Mouse (Mus musculus): Measurements from ENCODE around the gene Pmpca. TPM values are rescaled to one million over a fixed set of nuclear protein-coding genes. Genes with fewer than 3 reads are reported as not detected.
"Not testable (repeated sequence)": the region's sequence is repeated elsewhere in the genome, so short reads cannot be mapped to it uniquely, and the experiment has no call there.

Pmpca gene
- polyA plus RNA-seq, 1 experiment from 2014 or later, result 98.7 TPM

GRCm38 (mm10) chr2:26380131-26380771 lies 8.9 kb upstream of the Pmpca start, which contains the start of gene Snapc4:
Gene Snapc4 (minus strand): TSS chr2:26380653.
- peaks cover 5% of the 10 kb centered on the region for H3K4me1 ChIP-seq
- no peaks in the 10 kb centered on the region for H3K27me3 ChIP-seq
- peak within 1 kb of the TSS; percentile 68 for H3K27ac ChIP-seq
- H3K9me3 ChIP-seq, result no peaks in the 10 kb centered on the region
- H3K4me2 ChIP-seq, result peak within 1 kb of the TSS; percentile 93
- WGBS, result 1% methylated on average over 38 of the region's 38 CpGs
- peaks cover 66% of the 10 kb centered on the region for H3K36me3 ChIP-seq
- peak; percentile 88 for ATAC-seq (ENCODE audit: insufficient number of reproducible peaks, insufficient read depth, low FRiP score, low TSS enrichment, low read depth)
- H3K4me3 ChIP-seq, result peak within 1 kb of the TSS; percentile 92
- H3K9ac ChIP-seq, result peak within 1 kb of the TSS; percentile 89

GRCm38 (mm10) chr2:26380871-26381270 lies 8.3 kb upstream of the Pmpca start:
- H3K27me3 ChIP-seq; H3K27ac ChIP-seq; H3K4me1 ChIP-seq; ATAC-seq (ENCODE audit: insufficient number of reproducible peaks, insufficient read depth, low FRiP score, low TSS enrichment, low read depth); H3K9me3 ChIP-seq: not testable (repeated sequence)
- WGBS, result 33% methylated on average over 6 of the region's 6 CpGs
- peak overlapping the region; percentile 89 for H3K9ac ChIP-seq
- H3K36me3 ChIP-seq, result peaks cover 66% of the 10 kb centered on the region
- peak overlapping the region; percentile 92 for H3K4me3 ChIP-seq
- H3K4me2 ChIP-seq, result peak overlapping the region; percentile 93

- Histone ChIP-seq H3K27me3 (no peaks in the 10 kb centered on the region), H3K9me3 (no peaks in the 10 kb centered on the region), H3K4me2 (peak overlapping the region; percentile 95), H3K9ac (peak overlapping the region; percentile 95), H3K4me3 (peak overlapping the region; percentile 97; the same call in 1 of the 2 replicates), H3K27ac (no peak overlapping the region), H3K36me3 (peaks cover 75% of the 10 kb centered on the region), H3K4me1 (peaks cover 22% of the 10 kb centered on the region)
- WGBS, result 87% methylated on average over 3 of the region's 3 CpGs
- no peak for ATAC-seq (ENCODE audit: insufficient number of reproducible peaks, insufficient read depth, low FRiP score, low TSS enrichment, low read depth)
These were observed 1.4 kb upstream of the Pmpca start for GRCm38 (mm10) chr2:26387713-26388112.

- ATAC-seq (ENCODE audit: insufficient number of reproducible peaks, insufficient read depth, low FRiP score, low TSS enrichment, low read depth), result peak; percentile 6; the same call in 1 of the 2 replicates
- H3K4me1 ChIP-seq, result peaks cover 22% of the 10 kb centered on the region
- H3K36me3 ChIP-seq, result peaks cover 75% of the 10 kb centered on the region
- H3K9me3 ChIP-seq, result no peaks in the 10 kb centered on the region
- H3K27ac ChIP-seq, result peak overlapping the region; percentile 69
- H3K9ac ChIP-seq, result peak overlapping the region; percentile 95
- peak overlapping the region; percentile 95 for H3K4me2 ChIP-seq
- under 1% methylated on average over 45 of the region's 45 CpGs for WGBS
- H3K4me3 ChIP-seq, result peak overlapping the region; percentile 97
- no peaks in the 10 kb centered on the region for H3K27me3 ChIP-seq
These were observed 421 bp upstream of the Pmpca start for GRCm38 (mm10) chr2:26388682-26389153.

GRCm38 (mm10) chr2:26390954-26391353 lies 1.8 kb downstream of the Pmpca start:
- Histone ChIP-seq H3K9ac (no peak overlapping the region), H3K4me2 (peak overlapping the region; percentile 12; the same call in 1 of the 2 replicates), H3K9me3 (no peaks in the 10 kb centered on the region), H3K27ac (no peak overlapping the region), H3K4me1 (peaks cover 22% of the 10 kb centered on the region), H3K27me3 (no peaks in the 10 kb centered on the region), H3K4me3 (no peak overlapping the region), H3K36me3 (peaks cover 75% of the 10 kb centered on the region)
- ATAC-seq (ENCODE audit: insufficient number of reproducible peaks, insufficient read depth, low FRiP score, low TSS enrichment, low read depth), result no peak
- WGBS, result 81% methylated on average over 3 of the region's 3 CpGs

- H3K4me1 ChIP-seq, result peaks cover 22% of the 10 kb centered on the region
- H3K4me2 ChIP-seq, result no peak overlapping the region
- peaks cover 75% of the 10 kb centered on the region for H3K36me3 ChIP-seq
- H3K9me3 ChIP-seq, result no peaks in the 10 kb centered on the region
- H3K9ac ChIP-seq, result no peak overlapping the region
- no peak overlapping the region for H3K4me3 ChIP-seq
- WGBS, result 89% methylated on average over 6 of the region's 6 CpGs
- H3K27ac ChIP-seq, result no peak overlapping the region
- ATAC-seq (ENCODE audit: insufficient number of reproducible peaks, insufficient read depth, low FRiP score, low TSS enrichment, low read depth), result no peak
- no peaks in the 10 kb centered on the region for H3K27me3 ChIP-seq
These were observed 2.5 kb downstream of the Pmpca start for GRCm38 (mm10) chr2:26391617-26392016.

GRCm38 (mm10) chr2:26398978-26399377 lies 9.8 kb downstream of the Pmpca start:
- H3K4me1 ChIP-seq, result no peaks in the 10 kb centered on the region
- H3K4me3 ChIP-seq, result no peak overlapping the region
- 86% methylated on average over 8 of the region's 8 CpGs for WGBS
- H3K9me3 ChIP-seq, result no peaks in the 10 kb centered on the region
- no peak overlapping the region for H3K27ac ChIP-seq
- H3K27me3 ChIP-seq, result no peaks in the 10 kb centered on the region
- ATAC-seq (ENCODE audit: insufficient number of reproducible peaks, insufficient read depth, low FRiP score, low TSS enrichment, low read depth), result no peak
- no peak overlapping the region for H3K9ac ChIP-seq
- H3K4me2 ChIP-seq, result no peak overlapping the region
- peaks cover 96% of the 10 kb centered on the region for H3K36me3 ChIP-seq

GRCm38 (mm10) chr2:26399647-26400046 lies 10.5 kb downstream of the Pmpca start:
- Histone ChIP-seq H3K27ac (no peak overlapping the region), H3K36me3 (peaks cover 90% of the 10 kb centered on the region), H3K9ac (no peak overlapping the region), H3K4me3 (no peak overlapping the region), H3K4me2 (no peak overlapping the region), H3K9me3 (no peaks in the 10 kb centered on the region), H3K27me3 (no peaks in the 10 kb centered on the region), H3K4me1 (peaks cover under 1% of the 10 kb centered on the region; the same call in 1 of the 2 replicates)
- no peak for ATAC-seq (ENCODE audit: insufficient number of reproducible peaks, insufficient read depth, low FRiP score, low TSS enrichment, low read depth)
- 81% methylated on average over 5 of the region's 5 CpGs for WGBS

- Histone ChIP-seq H3K27me3 (no peaks in the 10 kb centered on the region), H3K36me3 (peaks cover 88% of the 10 kb centered on the region), H3K9me3 (no peaks in the 10 kb centered on the region), H3K4me1 (peaks cover 7% of the 10 kb centered on the region), H3K9ac (no peak overlapping the region), H3K4me2 (no peak overlapping the region), H3K4me3 (no peak overlapping the region), H3K27ac (no peak overlapping the region)
- 85% methylated on average over 5 of the region's 5 CpGs for WGBS
- ATAC-seq (ENCODE audit: insufficient number of reproducible peaks, insufficient read depth, low FRiP score, low TSS enrichment, low read depth), result no peak
These were observed 11.2 kb downstream of the Pmpca start for GRCm38 (mm10) chr2:26400296-26400695.

- Histone ChIP-seq H3K9ac (no peak overlapping the region), H3K27me3 (no peaks in the 10 kb centered on the region), H3K4me2 (no peak overlapping the region), H3K9me3 (no peaks in the 10 kb centered on the region), H3K36me3 (peaks cover 88% of the 10 kb centered on the region), H3K4me1 (peaks cover 15% of the 10 kb centered on the region), H3K27ac (no peak overlapping the region), H3K4me3 (no peak overlapping the region)
- 90% methylated on average over 4 of the region's 4 CpGs for WGBS
- ATAC-seq (ENCODE audit: insufficient number of reproducible peaks, insufficient read depth, low FRiP score, low TSS enrichment, low read depth), result no peak
These were observed 11.9 kb downstream of the Pmpca start for GRCm38 (mm10) chr2:26401023-26401422.

- no peak overlapping the region for H3K4me2 ChIP-seq
- H3K9me3 ChIP-seq, result no peaks in the 10 kb centered on the region
- no peaks in the 10 kb centered on the region for H3K27me3 ChIP-seq
- no peak for ATAC-seq (ENCODE audit: insufficient number of reproducible peaks, insufficient read depth, low FRiP score, low TSS enrichment, low read depth)
- no peak overlapping the region for H3K9ac ChIP-seq
- WGBS, result 86% methylated on average over 1 of the region's 1 CpGs
- peaks cover 84% of the 10 kb centered on the region for H3K36me3 ChIP-seq
- H3K4me1 ChIP-seq, result peaks cover 27% of the 10 kb centered on the region
- no peak overlapping the region for H3K27ac ChIP-seq
- no peak overlapping the region for H3K4me3 ChIP-seq
These were observed 13.1 kb downstream of the Pmpca start for GRCm38 (mm10) chr2:26402265-26402664.

GRCm38 (mm10) chr2:26403306-26403705 lies 14.2 kb downstream of the Pmpca start:
- Histone ChIP-seq H3K36me3 (peaks cover 73% of the 10 kb centered on the region), H3K4me3 (no peak overlapping the region), H3K27me3 (no peaks in the 10 kb centered on the region), H3K27ac (no peak overlapping the region), H3K9me3 (no peaks in the 10 kb centered on the region), H3K9ac (no peak overlapping the region), H3K4me2 (no peak overlapping the region), H3K4me1 (peaks cover 38% of the 10 kb centered on the region)
- 84% methylated on average over 8 of the region's 8 CpGs for WGBS
- no peak for ATAC-seq (ENCODE audit: insufficient number of reproducible peaks, insufficient read depth, low FRiP score, low TSS enrichment, low read depth)
